Mouse (Mus musculus): ENCODE measurements around the gene Mmel1. TPM values are rescaled to one million over a fixed set of nuclear protein-coding genes. Genes with fewer than 3 reads are reported as not detected.

Gene Mmel1
- polyA plus RNA-seq, 1 experiment from 2014 or later = not detected

GRCm38 (mm10) chr4:154857366-154858240 lies 11.8 kb upstream of the Mmel1 start:
- Histone ChIP-seq H3K4me3 (ENCODE audit: low read depth, low read length) (no peak overlapping the region), H3K9ac (ENCODE audit: low read length) (no peak overlapping the region), H3K4me1 (replicated peaks; ENCODE audit: control insufficient read depth, insufficient read depth, low read length) (0 out of 2 replicates have a peak, but pooled peaks cover 3% of the 10 kb centered on the region), H3K27me3 (replicated peaks; ENCODE audit: control insufficient read depth, insufficient read depth, low read length) (peaks cover 28% of the 10 kb centered on the region), H3K27ac (ENCODE audit: low read depth) (no peak overlapping the region), H3K9me3 (ENCODE audit: control insufficient read depth, low read length) (no peaks in the 10 kb centered on the region), H3K36me3 (ENCODE audit: control insufficient read depth, insufficient read depth, low read length) (no peaks in the 10 kb centered on the region), H3K4me2 (ENCODE audit: low read length) (no peak overlapping the region)
- no peak for DNase-seq (ENCODE audit: low spot score)
- no peak for ATAC-seq (replicated peaks; ENCODE audit: low FRiP score, low TSS enrichment, low read depth)
- 67% methylated on average over 10 of the region's 10 CpGs for WGBS

- DNase-seq (ENCODE audit: low spot score) (no peak), ATAC-seq (replicated peaks; ENCODE audit: low FRiP score, low TSS enrichment, low read depth) (no peak)
- Histone ChIP-seq H3K9ac (ENCODE audit: low read length) (no peak overlapping the region), H3K4me2 (ENCODE audit: low read length) (no peak overlapping the region), H3K36me3 (ENCODE audit: control insufficient read depth, insufficient read depth, low read length) (no peaks in the 10 kb centered on the region), H3K4me1 (replicated peaks; ENCODE audit: control insufficient read depth, insufficient read depth, low read length) (0 out of 2 replicates have a peak, but pooled peaks cover 3% of the 10 kb centered on the region), H3K27me3 (replicated peaks; ENCODE audit: control insufficient read depth, insufficient read depth, low read length) (peaks cover 24% of the 10 kb centered on the region), H3K4me3 (ENCODE audit: low read depth, low read length) (no peak overlapping the region), H3K9me3 (ENCODE audit: control insufficient read depth, low read length) (no peaks in the 10 kb centered on the region), H3K27ac (ENCODE audit: low read depth) (no peak overlapping the region)
- 59% methylated on average over 3 of the region's 3 CpGs for WGBS
Observed at GRCm38 (mm10) chr4:154858601-154859000, 10.8 kb upstream of the Mmel1 start.

GRCm38 (mm10) chr4:154861967-154862366 lies 7.4 kb upstream of the Mmel1 start:
- Histone ChIP-seq H3K27me3 (replicated peaks; ENCODE audit: control insufficient read depth, insufficient read depth, low read length) (no peaks in the 10 kb centered on the region), H3K9me3 (ENCODE audit: control insufficient read depth, low read length) (no peaks in the 10 kb centered on the region), H3K9ac (ENCODE audit: low read length) (no peak overlapping the region), H3K4me3 (ENCODE audit: low read depth, low read length) (no peak overlapping the region), H3K4me1 (replicated peaks; ENCODE audit: control insufficient read depth, insufficient read depth, low read length) (0 out of 2 replicates have a peak, but pooled peaks cover 4% of the 10 kb centered on the region), H3K36me3 (ENCODE audit: control insufficient read depth, insufficient read depth, low read length) (no peaks in the 10 kb centered on the region), H3K4me2 (ENCODE audit: low read length) (no peak overlapping the region), H3K27ac (ENCODE audit: low read depth) (no peak overlapping the region)
- DNase-seq (ENCODE audit: low spot score) (no peak), ATAC-seq (replicated peaks; ENCODE audit: low FRiP score, low TSS enrichment, low read depth) (no peak)
- 79% methylated on average over 5 of the region's 5 CpGs for WGBS

- H3K4me3 ChIP-seq (ENCODE audit: low read depth, low read length) = no peak overlapping the region
- H3K27me3 ChIP-seq (replicated peaks; ENCODE audit: control insufficient read depth, insufficient read depth, low read length) = no peaks in the 10 kb centered on the region
- no peak overlapping the region for H3K9ac ChIP-seq (ENCODE audit: low read length)
- 0 out of 2 replicates have a peak, but pooled peaks cover 4% of the 10 kb centered on the region for H3K4me1 ChIP-seq (replicated peaks; ENCODE audit: control insufficient read depth, insufficient read depth, low read length)
- H3K36me3 ChIP-seq (ENCODE audit: control insufficient read depth, insufficient read depth, low read length) = no peaks in the 10 kb centered on the region
- no peak overlapping the region for H3K4me2 ChIP-seq (ENCODE audit: low read length)
- DNase-seq (ENCODE audit: low spot score) (no peak), ATAC-seq (replicated peaks; ENCODE audit: low FRiP score, low TSS enrichment, low read depth) (no peak)
- H3K9me3 ChIP-seq (ENCODE audit: control insufficient read depth, low read length) = no peaks in the 10 kb centered on the region
- H3K27ac ChIP-seq (ENCODE audit: low read depth) = no peak overlapping the region
- WGBS = 77% methylated on average over 3 of the region's 3 CpGs
Observed at GRCm38 (mm10) chr4:154863436-154863935, 5.9 kb upstream of the Mmel1 start.

- no peaks in the 10 kb centered on the region for H3K36me3 ChIP-seq (ENCODE audit: control insufficient read depth, insufficient read depth, low read length)
- ATAC-seq (replicated peaks; ENCODE audit: low FRiP score, low TSS enrichment, low read depth) (peak; percentile 91), DNase-seq (ENCODE audit: low spot score) (peak; percentile 98)
- H3K4me3 ChIP-seq (ENCODE audit: low read depth, low read length) = peak overlapping the region; percentile 28
- H3K4me1 ChIP-seq (replicated peaks; ENCODE audit: control insufficient read depth, insufficient read depth, low read length) = 0 out of 2 replicates have a peak, but pooled peaks cover 4% of the 10 kb centered on the region
- H3K4me2 ChIP-seq (ENCODE audit: low read length) = peak overlapping the region; percentile 49
- H3K27ac ChIP-seq (ENCODE audit: low read depth) = peak overlapping the region; percentile 60
- WGBS = under 1% methylated on average over 18 of the region's 18 CpGs
- peak overlapping the region; percentile 37 for H3K9ac ChIP-seq (ENCODE audit: low read length)
- no peaks in the 10 kb centered on the region for H3K9me3 ChIP-seq (ENCODE audit: control insufficient read depth, low read length)
- H3K27me3 ChIP-seq (replicated peaks; ENCODE audit: control insufficient read depth, insufficient read depth, low read length) = no peaks in the 10 kb centered on the region
Observed at GRCm38 (mm10) chr4:154864271-154864771, 5.1 kb upstream of the Mmel1 start.

- 81% methylated on average over 18 of the region's 18 CpGs for WGBS
- Histone ChIP-seq H3K36me3 (ENCODE audit: control insufficient read depth, insufficient read depth, low read length) (no peaks in the 10 kb centered on the region), H3K4me2 (ENCODE audit: low read length) (peak overlapping the region; percentile 49), H3K4me3 (ENCODE audit: low read depth, low read length) (no peak overlapping the region; the same call in 1 of the 2 replicates), H3K9ac (ENCODE audit: low read length) (no peak overlapping the region), H3K9me3 (ENCODE audit: control insufficient read depth, low read length) (no peaks in the 10 kb centered on the region), H3K4me1 (replicated peaks; ENCODE audit: control insufficient read depth, insufficient read depth, low read length) (0 out of 2 replicates have a peak, but pooled peaks cover 4% of the 10 kb centered on the region), H3K27me3 (replicated peaks; ENCODE audit: control insufficient read depth, insufficient read depth, low read length) (no peaks in the 10 kb centered on the region), H3K27ac (ENCODE audit: low read depth) (peak overlapping the region; percentile 60)
- ATAC-seq (replicated peaks; ENCODE audit: low FRiP score, low TSS enrichment, low read depth) = no peak
- DNase-seq (ENCODE audit: low spot score) = no peak
Observed at GRCm38 (mm10) chr4:154864961-154865760, 4.2 kb upstream of the Mmel1 start.

- H3K36me3 ChIP-seq (ENCODE audit: control insufficient read depth, insufficient read depth, low read length) = no peaks in the 10 kb centered on the region
- 0 out of 2 replicates have a peak, but pooled peaks cover 4% of the 10 kb centered on the region for H3K4me1 ChIP-seq (replicated peaks; ENCODE audit: control insufficient read depth, insufficient read depth, low read length)
- DNase-seq (ENCODE audit: low spot score) = no peak
- no peaks in the 10 kb centered on the region for H3K9me3 ChIP-seq (ENCODE audit: control insufficient read depth, low read length)
- no peak overlapping the region for H3K27ac ChIP-seq (ENCODE audit: low read depth)
- ATAC-seq (replicated peaks; ENCODE audit: low FRiP score, low TSS enrichment, low read depth) = no peak
- no peak overlapping the region for H3K4me3 ChIP-seq (ENCODE audit: low read depth, low read length)
- no peak overlapping the region for H3K9ac ChIP-seq (ENCODE audit: low read length)
- no peak overlapping the region for H3K4me2 ChIP-seq (ENCODE audit: low read length)
- WGBS = 90% methylated on average over 5 of the region's 5 CpGs
- H3K27me3 ChIP-seq (replicated peaks; ENCODE audit: control insufficient read depth, insufficient read depth, low read length) = no peaks in the 10 kb centered on the region
Observed at GRCm38 (mm10) chr4:154866391-154866790, 3.0 kb upstream of the Mmel1 start.

- no peak overlapping the region for H3K4me3 ChIP-seq (ENCODE audit: low read depth, low read length)
- no peaks in the 10 kb centered on the region for H3K36me3 ChIP-seq (ENCODE audit: control insufficient read depth, insufficient read depth, low read length)
- no peak for ATAC-seq (replicated peaks; ENCODE audit: low FRiP score, low TSS enrichment, low read depth)
- no peak overlapping the region for H3K4me2 ChIP-seq (ENCODE audit: low read length)
- WGBS = 76% methylated on average over 6 of the region's 6 CpGs
- no peaks in the 10 kb centered on the region for H3K9me3 ChIP-seq (ENCODE audit: control insufficient read depth, low read length)
- no peak overlapping the region for H3K27ac ChIP-seq (ENCODE audit: low read depth)
- no peak overlapping the region for H3K9ac ChIP-seq (ENCODE audit: low read length)
- 0 out of 2 replicates have a peak, but pooled peaks cover 4% of the 10 kb centered on the region for H3K4me1 ChIP-seq (replicated peaks; ENCODE audit: control insufficient read depth, insufficient read depth, low read length)
- DNase-seq (ENCODE audit: low spot score) = no peak
- no peaks in the 10 kb centered on the region for H3K27me3 ChIP-seq (replicated peaks; ENCODE audit: control insufficient read depth, insufficient read depth, low read length)
Observed at GRCm38 (mm10) chr4:154867257-154867656, 2.1 kb upstream of the Mmel1 start.

Measured in intestine, embryonic 14.5 days (tissue).